Mouse (Mus musculus) thymus, adult 2 months (tissue): ENCODE data around the gene Nudt22.

ENCODE experiments used
- CTCF ChIP-seq: fragments of 200-500 bp; IDR thresholded peaks from 2 replicates; pipeline ENCODE4 v1.5.1; 2012; ENCODE audit warnings: mild to moderate bottlenecking, control low read depth, low read length, moderate library complexity, borderline replicate concordance; ENCODE audit not compliant: control insufficient read depth, poor library complexity, insufficient read depth; ENCODE audit errors: extremely low read depth
- POLR2A ChIP-seq: fragments of 200-500 bp; IDR thresholded peaks from 2 replicates; pipeline ENCODE4 v1.6.1; 2012; ENCODE audit warnings: mild to moderate bottlenecking, low read length, control low read depth, moderate library complexity; ENCODE audit not compliant: control insufficient read depth, poor library complexity, insufficient read depth; ENCODE audit errors: extremely low read depth

DNA sequence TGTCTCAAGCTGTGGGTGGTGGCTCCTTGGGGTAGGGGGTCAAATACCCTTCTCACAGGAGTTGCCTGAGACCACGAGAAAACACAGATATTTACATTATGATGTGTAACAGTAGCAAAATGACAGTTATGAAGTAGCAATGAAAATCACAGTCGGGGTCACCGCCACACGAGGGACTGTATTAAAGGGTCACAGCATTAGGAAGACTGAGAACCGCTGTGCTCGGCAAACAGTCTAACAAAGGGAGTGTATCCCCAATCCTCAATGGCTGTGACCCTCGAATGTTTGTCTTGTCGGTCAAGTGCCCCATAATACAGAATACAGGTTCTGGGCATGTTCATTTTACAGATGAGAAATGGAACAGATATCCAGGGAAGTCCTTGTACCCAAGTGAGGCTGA, 1.9 kb downstream of the Nudt22 start:
- no peak for TF ChIP-seq CTCF
- no peak for TF ChIP-seq POLR2A
